Mouse (Mus musculus) intestine, embryonic 15.5 days (tissue): Measurements from ENCODE around the gene Xylt1. TPM values are rescaled to one million over a fixed set of nuclear protein-coding genes. Genes with fewer than 3 reads are reported as not detected.

ENCODE experiments used
- ATAC-seq: fragments of 200-750 bp; cut with Nextera tagmentation; 2 replicates; pipeline ENCODE4 v1.8.0; 2017; ENCODE audit warnings: moderate TSS enrichment, moderate library complexity
- H3K27ac ChIP-seq: fragments of 300-500 bp; sonication (generic); 2 replicates; pipeline ENCODE4 v1.5.1; 2015; ENCODE audit warnings: mild to moderate bottlenecking, inconsistent platforms
- H3K27me3 ChIP-seq: fragments of 300-500 bp; sonication (generic); replicated peaks from 2 replicates; pipeline ENCODE4 v1.6.1; 2015; ENCODE audit warnings: inconsistent platforms
- H3K36me3 ChIP-seq: fragments of 300-500 bp; sonication (generic); 2 replicates; pipeline ENCODE4 v1.6.1; 2015; ENCODE audit warnings: inconsistent platforms
- H3K4me1 ChIP-seq: fragments of 300-500 bp; sonication (generic); replicated peaks from 2 replicates; pipeline ENCODE4 v1.6.1; 2015; ENCODE audit warnings: inconsistent platforms
- H3K4me2 ChIP-seq: fragments of 300-500 bp; sonication (generic); replicated peaks from 2 replicates; pipeline ENCODE4 v1.6.1; 2015; ENCODE audit warnings: mild to moderate bottlenecking, inconsistent platforms
- H3K4me3 ChIP-seq: fragments of 300-500 bp; sonication (generic); replicated peaks from 2 replicates; pipeline ENCODE4 v1.5.1; 2015; ENCODE audit warnings: inconsistent platforms
- H3K9ac ChIP-seq: fragments of 300-500 bp; sonication (generic); 2 replicates; pipeline ENCODE4 v1.6.1; 2015; ENCODE audit warnings: inconsistent platforms
- H3K9me3 ChIP-seq: fragments of 300-500 bp; sonication (generic); 2 replicates; pipeline ENCODE4 v1.6.1; 2016; ENCODE audit warnings: inconsistent platforms
- WGBS: fragments of 180-500 bp; shearing (Covaris S2); methylation state at CpG from one replicate; pipeline ENCODE4 v1.1.7; 2015; 5-methylcytosine and 5-hydroxymethylcytosine counted together
- polyA plus RNA-seq: library from polyadenylated mRNA; unstranded; fragments of >200 nt; fragmentation: Nextera tagmentation; extraction: Ambion mirVana; gene quantifications from 2 replicates; pipeline ENCODE4 v1.2.1, GENCODE M21; 2015

The Xylt1 gene
- polyA plus RNA-seq, 1 experiment from 2014 or later, result 0.68 TPM

GRCm38 (mm10) chr7:117567252-117567651, 186.5 kb downstream of the Xylt1 start:
- ATAC-seq, result peak; percentile 48
- Histone ChIP-seq H3K27me3 (no peaks in the 10 kb centered on the region), H3K4me2 (no peak overlapping the region), H3K4me3 (no peak overlapping the region), H3K27ac (no peak overlapping the region), H3K4me1 (0 out of 2 replicates have a peak, but pooled peaks cover 4% of the 10 kb centered on the region), H3K9me3 (no peaks in the 10 kb centered on the region), H3K9ac (no peak overlapping the region), H3K36me3 (no peaks in the 10 kb centered on the region)
- WGBS, result 64% methylated on average over 5 of the region's 5 CpGs

- Histone ChIP-seq H3K4me1 (0 out of 2 replicates have a peak, but pooled peaks cover 4% of the 10 kb centered on the region), H3K4me2 (no peak overlapping the region), H3K36me3 (no peaks in the 10 kb centered on the region), H3K9me3 (no peaks in the 10 kb centered on the region), H3K4me3 (no peak overlapping the region), H3K9ac (no peak overlapping the region), H3K27me3 (no peaks in the 10 kb centered on the region), H3K27ac (no peak overlapping the region)
- ATAC-seq, result peak; percentile 63
- WGBS, result 51% methylated on average over 11 of the region's 11 CpGs
These were observed 187.0 kb downstream of the Xylt1 start for GRCm38 (mm10) chr7:117567653-117568340.

DNA sequence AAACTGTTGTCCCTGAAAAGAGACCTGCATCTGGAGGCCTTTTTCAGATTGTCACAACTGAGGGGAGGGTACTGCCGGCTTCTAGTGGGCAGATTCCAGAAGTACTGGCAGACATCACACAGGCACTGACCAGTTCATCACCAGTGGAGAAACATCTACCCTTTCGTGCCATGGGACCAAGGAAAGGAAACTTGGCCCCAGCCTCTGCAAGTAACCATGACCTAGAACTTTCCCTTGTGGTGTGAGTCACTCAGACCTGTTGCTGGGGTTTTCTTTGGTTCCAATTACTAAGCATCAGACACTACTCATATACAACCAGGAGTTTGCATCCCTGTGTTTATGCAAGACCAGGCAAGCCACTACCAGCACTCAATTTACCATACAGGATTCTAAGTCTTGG, 190.4 kb downstream of the Xylt1 start:
- H3K27me3 ChIP-seq, result no peaks in the 10 kb centered on the region
- H3K4me1 ChIP-seq, result 0 out of 2 replicates have a peak, but pooled peaks cover 4% of the 10 kb centered on the region
- no peak overlapping the region for H3K4me3 ChIP-seq
- no peak overlapping the region for H3K4me2 ChIP-seq
- no peak overlapping the region for H3K27ac ChIP-seq
- H3K9ac ChIP-seq, result no peak overlapping the region
- no peaks in the 10 kb centered on the region for H3K9me3 ChIP-seq
- 75% methylated on average over 2 of the region's 2 CpGs for WGBS
- no peaks in the 10 kb centered on the region for H3K36me3 ChIP-seq
- ATAC-seq, result peak; percentile 9; the same call in 1 of the 2 replicates

GRCm38 (mm10) chr7:117571713-117572112, 190.9 kb downstream of the Xylt1 start:
- Histone ChIP-seq H3K4me3 (no peak overlapping the region), H3K36me3 (no peaks in the 10 kb centered on the region), H3K27me3 (no peaks in the 10 kb centered on the region), H3K9me3 (no peaks in the 10 kb centered on the region), H3K27ac (no peak overlapping the region), H3K4me2 (no peak overlapping the region), H3K4me1 (0 out of 2 replicates have a peak, but pooled peaks cover 4% of the 10 kb centered on the region), H3K9ac (no peak overlapping the region)
- ATAC-seq, result peak; percentile 82
- WGBS, result 55% methylated on average over 5 of the region's 5 CpGs

- no peak for ATAC-seq
- H3K4me2 ChIP-seq, result no peak overlapping the region
- H3K27ac ChIP-seq, result no peak overlapping the region
- H3K4me3 ChIP-seq, result no peak overlapping the region
- H3K36me3 ChIP-seq, result no peaks in the 10 kb centered on the region
- H3K9me3 ChIP-seq, result no peaks in the 10 kb centered on the region
- no peaks in the 10 kb centered on the region for H3K27me3 ChIP-seq
- no peak overlapping the region for H3K9ac ChIP-seq
- H3K4me1 ChIP-seq, result no peaks in the 10 kb centered on the region
- 71% methylated on average over 6 of the region's 6 CpGs for WGBS
These were observed 192.4 kb downstream of the Xylt1 start for GRCm38 (mm10) chr7:117573170-117573569.

DNA sequence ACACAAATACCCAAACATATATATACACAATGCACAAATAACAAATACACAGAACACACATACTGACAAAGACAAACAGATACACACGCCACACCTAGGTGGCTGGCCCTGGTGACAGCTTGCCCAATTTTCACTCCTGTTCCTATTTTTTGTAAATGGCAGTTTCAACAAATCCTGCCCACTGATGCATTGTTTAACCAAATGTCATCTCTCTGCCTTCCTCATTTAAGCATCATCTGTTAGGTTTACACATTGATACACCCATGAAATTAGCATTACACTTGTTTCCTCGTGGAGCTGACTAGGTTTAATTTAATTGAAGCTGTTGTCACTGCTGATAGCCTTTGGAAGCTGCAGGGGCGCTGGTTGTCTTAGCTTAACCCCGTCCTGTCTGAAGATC, 194.6 kb downstream of the Xylt1 start:
- H3K9ac ChIP-seq, result no peak overlapping the region
- 55% methylated on average over 4 of the region's 4 CpGs for WGBS
- H3K4me3 ChIP-seq, result no peak overlapping the region
- H3K4me2 ChIP-seq, result no peak overlapping the region
- H3K36me3 ChIP-seq, result no peaks in the 10 kb centered on the region
- H3K27me3 ChIP-seq, result no peaks in the 10 kb centered on the region
- H3K9me3 ChIP-seq, result no peaks in the 10 kb centered on the region
- no peak overlapping the region for H3K27ac ChIP-seq
- no peak for ATAC-seq
- no peaks in the 10 kb centered on the region for H3K4me1 ChIP-seq

- H3K36me3 ChIP-seq, result no peaks in the 10 kb centered on the region
- H3K9ac ChIP-seq, result no peak overlapping the region
- no peaks in the 10 kb centered on the region for H3K27me3 ChIP-seq
- ATAC-seq, result no peak
- 87% methylated on average over 6 of the region's 6 CpGs for WGBS
- no peak overlapping the region for H3K4me3 ChIP-seq
- H3K4me2 ChIP-seq, result no peak overlapping the region
- no peak overlapping the region for H3K27ac ChIP-seq
- no peaks in the 10 kb centered on the region for H3K4me1 ChIP-seq
- H3K9me3 ChIP-seq, result no peaks in the 10 kb centered on the region
These were observed 196.3 kb downstream of the Xylt1 start for GRCm38 (mm10) chr7:117577035-117577434.

GRCm38 (mm10) chr7:117585164-117585563, 204.4 kb downstream of the Xylt1 start:
- Histone ChIP-seq H3K4me1 (0 out of 2 replicates have a peak, but pooled peaks cover 2% of the 10 kb centered on the region), H3K4me2 (no peak overlapping the region), H3K4me3 (no peak overlapping the region), H3K9ac (no peak overlapping the region), H3K27me3 (no peaks in the 10 kb centered on the region), H3K9me3 (no peaks in the 10 kb centered on the region), H3K36me3 (no peaks in the 10 kb centered on the region), H3K27ac (no peak overlapping the region)
- WGBS, result 49% methylated on average over 5 of the region's 5 CpGs
- ATAC-seq, result no peak

DNA sequence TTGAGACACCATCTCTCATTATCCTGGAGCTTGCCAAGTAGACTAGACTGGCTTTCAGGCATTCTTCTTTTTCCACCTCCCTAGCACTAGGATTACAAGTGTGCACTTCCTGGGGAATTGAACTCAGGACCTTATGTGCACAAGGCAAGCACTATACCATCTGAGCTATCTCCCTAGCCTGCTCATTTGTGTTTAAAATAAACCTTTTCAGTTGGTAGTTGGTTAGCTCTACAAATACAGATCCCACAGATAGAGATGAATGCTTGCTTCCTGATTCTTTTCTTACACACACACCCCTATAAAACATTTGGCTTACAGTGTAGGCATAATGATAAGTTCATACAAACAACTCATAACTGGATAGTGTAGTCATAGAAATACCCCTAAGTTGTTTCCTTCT, 206.0 kb downstream of the Xylt1 start:
- no peak overlapping the region for H3K4me3 ChIP-seq
- ATAC-seq, result no peak
- no peaks in the 10 kb centered on the region for H3K9me3 ChIP-seq
- H3K4me1 ChIP-seq, result 0 out of 2 replicates have a peak, but pooled peaks cover 2% of the 10 kb centered on the region
- H3K27me3 ChIP-seq, result no peaks in the 10 kb centered on the region
- H3K9ac ChIP-seq, result no peak overlapping the region
- no peak overlapping the region for H3K4me2 ChIP-seq
- H3K27ac ChIP-seq, result no peak overlapping the region
- H3K36me3 ChIP-seq, result no peaks in the 10 kb centered on the region

- Histone ChIP-seq H3K4me1 (0 out of 2 replicates have a peak, but pooled peaks cover 2% of the 10 kb centered on the region), H3K9ac (no peak overlapping the region), H3K36me3 (no peaks in the 10 kb centered on the region), H3K4me2 (no peak overlapping the region), H3K4me3 (no peak overlapping the region), H3K27me3 (no peaks in the 10 kb centered on the region), H3K27ac (no peak overlapping the region), H3K9me3 (no peaks in the 10 kb centered on the region)
- no peak for ATAC-seq
- WGBS, result 84% methylated on average over 6 of the region's 6 CpGs
These were observed 206.6 kb downstream of the Xylt1 start for GRCm38 (mm10) chr7:117587234-117587929.

DNA sequence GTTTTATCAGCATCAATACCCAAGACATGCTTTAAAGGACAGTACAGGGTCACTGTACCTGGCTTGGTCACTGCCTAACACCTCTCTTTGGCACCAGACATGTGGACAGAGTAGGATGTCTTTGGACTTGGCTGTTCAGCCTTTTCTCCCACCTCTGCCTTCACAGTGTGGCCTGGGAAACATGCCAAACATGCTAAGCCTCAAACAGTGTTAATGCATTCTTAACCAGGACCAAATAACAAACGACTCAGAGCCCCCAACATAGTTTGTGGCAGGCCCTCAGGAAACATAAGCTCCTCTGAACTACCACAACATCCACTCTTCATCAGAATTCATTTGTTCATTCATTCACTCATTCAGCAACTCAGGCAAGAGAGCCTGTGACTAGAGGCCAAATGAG, 207.6 kb downstream of the Xylt1 start:
- H3K4me1 ChIP-seq, result 0 out of 2 replicates have a peak, but pooled peaks cover 2% of the 10 kb centered on the region
- H3K27me3 ChIP-seq, result no peaks in the 10 kb centered on the region
- no peak overlapping the region for H3K9ac ChIP-seq
- no peak overlapping the region for H3K27ac ChIP-seq
- no peak overlapping the region for H3K4me2 ChIP-seq
- no peak for ATAC-seq
- no peaks in the 10 kb centered on the region for H3K36me3 ChIP-seq
- H3K9me3 ChIP-seq, result no peaks in the 10 kb centered on the region
- WGBS, result 54% methylated on average over 1 of the region's 1 CpGs
- H3K4me3 ChIP-seq, result no peak overlapping the region

- no peak for ATAC-seq
- WGBS, result 85% methylated on average over 2 of the region's 2 CpGs
These were observed 208.6 kb downstream of the Xylt1 start for GRCm38 (mm10) chr7:117589359-117589758.

More at GRCm38 (mm10) chr7:117589359-117589758, 208.6 kb downstream of the Xylt1 start:
- Histone ChIP-seq H3K4me2 (no peak overlapping the region), H3K9ac (no peak overlapping the region), H3K27me3 (no peaks in the 10 kb centered on the region), H3K9me3 (no peaks in the 10 kb centered on the region), H3K4me3 (no peak overlapping the region), H3K4me1 (0 out of 2 replicates have a peak, but pooled peaks cover 2% of the 10 kb centered on the region), H3K36me3 (no peaks in the 10 kb centered on the region), H3K27ac (no peak overlapping the region)
